Mouse (Mus musculus) neutrophil, adult 59 days (primary cell): Measurements from ENCODE around the gene Camk2b. TPM values are rescaled to one million over a fixed set of nuclear protein-coding genes. Genes with fewer than 3 reads are reported as not detected.

Experiments used
- total RNA-seq, 2 experiments: library from RNA; stranded (reverse); gene quantifications; 1 replicate in 1 of 2; 2 replicates in 1 of 2; pipeline ENCODE4 v1.2.4; 2023

Gene Camk2b
- total RNA-seq = under 1 TPM; 0.69 to 0.97 TPM

DNA sequence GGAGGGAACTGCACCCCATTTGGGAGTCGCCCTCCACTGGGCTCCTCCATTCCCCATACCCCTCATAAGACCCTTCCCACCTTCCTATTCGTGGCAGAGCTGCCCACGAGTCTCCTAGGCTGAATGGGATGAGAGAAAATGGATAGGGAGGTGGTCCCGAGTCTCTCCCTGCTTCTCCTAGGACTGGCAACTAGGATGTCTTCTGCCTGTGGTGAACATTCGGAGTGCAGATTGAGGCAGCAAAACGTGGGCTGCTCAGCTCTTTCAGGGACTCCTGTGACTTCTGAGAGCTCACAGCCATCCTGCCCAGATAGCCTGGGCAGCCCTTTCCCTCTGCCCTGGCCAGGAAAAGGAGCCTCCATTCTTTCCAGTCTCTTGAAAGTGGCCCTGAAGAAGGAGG, at the start of gene Camk2b:
Camk2b (minus strand) TSS at position 187 of the 400 bp plus-strand sequence.

DNA sequence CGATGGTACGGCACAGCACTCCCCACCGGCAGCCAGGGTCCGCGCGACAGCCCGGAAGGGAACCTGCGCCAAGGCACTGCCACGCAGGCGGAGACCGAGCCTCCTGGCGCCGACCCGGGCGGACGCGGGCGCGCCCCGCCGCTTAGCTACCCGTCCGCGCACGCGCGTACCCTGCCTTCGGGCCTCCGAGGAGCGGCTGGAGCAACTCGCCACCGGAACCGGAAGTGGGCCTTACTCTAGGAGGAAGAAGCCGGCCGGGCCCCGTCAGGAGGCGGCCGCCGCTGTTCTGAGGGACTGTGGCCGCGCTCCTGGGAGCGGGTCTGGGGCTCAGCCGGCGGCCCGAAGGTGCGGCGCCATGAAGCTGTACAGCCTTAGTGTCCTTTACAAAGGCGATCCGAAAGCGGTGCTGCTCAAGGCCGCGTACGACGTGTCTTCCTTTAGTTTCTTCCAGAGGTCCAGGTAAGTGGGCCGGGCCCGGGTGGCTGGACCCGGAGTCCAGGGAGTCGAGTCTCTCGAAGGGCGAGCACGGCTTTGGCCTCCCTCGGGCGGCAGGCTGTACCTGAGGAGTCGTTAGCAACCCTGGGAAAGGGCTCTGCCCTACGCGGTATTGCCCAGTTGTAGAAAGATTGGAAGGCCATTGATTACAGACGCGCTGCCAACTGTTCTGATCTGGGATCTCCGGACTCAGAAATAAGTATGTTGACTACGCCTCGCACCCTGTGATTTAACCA, 110.5 kb downstream of the Camk2b start, which contains the start of gene Ykt6:
Ykt6 (plus strand) TSS at position 148 of the 731 bp plus-strand sequence.

DNA sequence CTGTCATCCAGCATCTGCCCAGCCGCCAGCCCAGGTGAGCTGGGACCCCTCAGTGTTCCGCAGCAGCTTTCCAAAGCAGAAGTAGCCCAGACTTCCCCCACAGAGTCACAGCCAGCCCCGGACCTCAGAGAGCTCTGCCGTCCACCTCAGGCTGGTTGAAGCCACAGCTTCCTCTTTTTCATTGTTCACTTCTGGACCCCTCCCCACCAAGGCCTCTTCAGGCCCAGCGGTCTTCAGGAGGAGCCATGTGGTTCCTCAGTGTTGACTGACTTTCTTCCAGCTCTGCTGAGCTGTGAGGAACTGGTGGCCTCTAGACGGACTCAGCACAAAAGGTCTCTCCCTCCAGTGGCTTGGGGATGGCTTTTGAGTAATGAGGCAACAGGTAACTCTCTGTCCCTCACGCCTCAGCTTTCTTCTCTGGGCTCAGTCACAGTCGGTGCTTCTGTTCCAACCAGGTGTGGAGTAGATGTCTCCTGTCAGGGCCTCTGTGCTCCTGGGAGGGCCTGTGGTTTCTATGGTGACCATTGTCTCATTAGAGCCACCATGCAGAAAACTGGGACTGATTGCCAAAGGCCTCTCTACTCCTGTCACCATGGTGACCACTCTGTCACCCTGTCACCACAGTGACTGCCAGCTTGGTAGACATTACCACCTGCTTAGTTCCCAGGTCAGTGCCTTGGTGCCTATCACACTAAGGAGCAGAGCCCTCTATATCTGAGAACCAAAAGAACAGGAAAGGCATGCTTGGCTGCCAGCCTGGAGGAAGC, 116.4 kb downstream of the Camk2b start, which contains the start of gene Gck:
Gck (minus strand) TSS at position 496 of the 767 bp plus-strand sequence.

Other genes with a start within 250 kb of the Camk2b start
- 10 to 100 TPM; 28.8 to 35.8 TPM for gene Polm, start 228.3 kb downstream of the Camk2b start, total RNA-seq
- gene Aebp1, start 204.4 kb downstream of the Camk2b start, total RNA-seq = not detected
- 10 to 100 TPM; 26.3 to 36.8 TPM for gene Pold2, start 188.1 kb downstream of the Camk2b start, total RNA-seq
- gene Myl7, start 167.6 kb downstream of the Camk2b start, total RNA-seq = not detected
- not detected for gene Gck, start 116.3 kb downstream of the Camk2b start, total RNA-seq
- gene Ykt6, start 110.7 kb downstream of the Camk2b start, total RNA-seq = 10 to 100 TPM; 65.1 to 74.8 TPM
- gene A730071L15Rik, start 133.7 kb upstream of the Camk2b start, total RNA-seq = under 1 TPM in 1 of 2 experiments, not detected in 1; 0.22 TPM
- gene Nudcd3, start 134.1 kb upstream of the Camk2b start, total RNA-seq = 10 to 100 TPM; 26.5 to 30.7 TPM
- not detected for gene Npc1l1, start 163.8 kb upstream of the Camk2b start, total RNA-seq
- gene Ddx56, start 201.4 kb upstream of the Camk2b start, total RNA-seq = 10 to 100 TPM; 24.2 to 25.2 TPM
- 10 to 100 TPM; 24.8 to 26.2 TPM for gene Tmed4, start 208.5 kb upstream of the Camk2b start, total RNA-seq
- gene Ogdh, start 225.3 kb upstream of the Camk2b start, total RNA-seq = 100 to 1,000 TPM; 121 to 139 TPM